Mouse (Mus musculus) thymus, adult 2 months (tissue): ENCODE results near the gene Slc6a21. TPM values are rescaled to one million over a fixed set of nuclear protein-coding genes. Genes with fewer than 3 reads are reported as not detected.
"Not testable (repeated sequence)": the region's sequence is repeated elsewhere in the genome, so short reads cannot be mapped to it uniquely, and the experiment has no call there.

Experiments
- DNase-seq: peaks from one replicate; pipeline ENCODE4 v3.0.0; 2021
- H3K27ac ChIP-seq: fragments of 200-500 bp; 2 replicates; pipeline ENCODE4 v1.5.1; 2012; ENCODE audit warnings: low read length, control low read depth; ENCODE audit not compliant: control insufficient read depth, insufficient read depth
- H3K27me3 ChIP-seq: fragments of 200-500 bp; 2 replicates; pipeline ENCODE4 v1.6.1; 2012; ENCODE audit warnings: mild to moderate bottlenecking, low read length, moderate library complexity, mixed read lengths; ENCODE audit not compliant: control insufficient read depth, insufficient read depth
- H3K36me3 ChIP-seq: fragments of 200-500 bp; 2 replicates; pipeline ENCODE4 v1.6.1; 2012; ENCODE audit warnings: mild to moderate bottlenecking, low read length, moderate library complexity; ENCODE audit not compliant: control insufficient read depth, insufficient read depth
- H3K4me1 ChIP-seq: fragments of 200-500 bp; replicated peaks from 2 replicates; pipeline ENCODE4 v1.6.1; 2012; ENCODE audit warnings: low read length; ENCODE audit not compliant: control insufficient read depth, insufficient read depth
- H3K4me3 ChIP-seq: fragments of 200-500 bp; 2 replicates; pipeline ENCODE4 v1.5.1; 2012; ENCODE audit warnings: mild to moderate bottlenecking, low read length, control low read depth, moderate library complexity; ENCODE audit not compliant: control insufficient read depth, insufficient read depth
- CTCF ChIP-seq: fragments of 200-500 bp; IDR thresholded peaks from 2 replicates; pipeline ENCODE4 v1.5.1; 2012; ENCODE audit warnings: mild to moderate bottlenecking, control low read depth, low read length, moderate library complexity, borderline replicate concordance; ENCODE audit not compliant: control insufficient read depth, poor library complexity, insufficient read depth; ENCODE audit errors: extremely low read depth
- POLR2A ChIP-seq: fragments of 200-500 bp; IDR thresholded peaks from 2 replicates; pipeline ENCODE4 v1.6.1; 2012; ENCODE audit warnings: mild to moderate bottlenecking, low read length, control low read depth, moderate library complexity; ENCODE audit not compliant: control insufficient read depth, poor library complexity, insufficient read depth; ENCODE audit errors: extremely low read depth
- WGBS: fragments of 180-500 bp; shearing (Covaris S2); methylation state at CpG from one replicate; pipeline ENCODE4 v1.1.7; 2018; 5-methylcytosine and 5-hydroxymethylcytosine counted together
- polyA plus RNA-seq: library from polyadenylated mRNA; depleted of rRNA; stranded (reverse); fragments of >200 nt; gene quantifications from 2 replicates; pipeline ENCODE4 v1.2.3, GENCODE M21; 2012

Gene Slc6a21
- polyA plus RNA-seq, 1 experiment = 0.50 TPM

- 94% methylated on average over 8 of the region's 8 CpGs for WGBS
- H3K27ac ChIP-seq = no peak overlapping the region
- no peaks in the 10 kb centered on the region for H3K4me1 ChIP-seq
- H3K4me3 ChIP-seq = no peak overlapping the region
- TF ChIP-seq POLR2A (no peak), CTCF (no peak)
- no peaks in the 10 kb centered on the region for H3K36me3 ChIP-seq
- H3K27me3 ChIP-seq = no peaks in the 10 kb centered on the region
- no peak for DNase-seq
These were observed 23.5 kb upstream of the Slc6a21 start for GRCm38 (mm10) chr7:45253806-45254205.

DNA sequence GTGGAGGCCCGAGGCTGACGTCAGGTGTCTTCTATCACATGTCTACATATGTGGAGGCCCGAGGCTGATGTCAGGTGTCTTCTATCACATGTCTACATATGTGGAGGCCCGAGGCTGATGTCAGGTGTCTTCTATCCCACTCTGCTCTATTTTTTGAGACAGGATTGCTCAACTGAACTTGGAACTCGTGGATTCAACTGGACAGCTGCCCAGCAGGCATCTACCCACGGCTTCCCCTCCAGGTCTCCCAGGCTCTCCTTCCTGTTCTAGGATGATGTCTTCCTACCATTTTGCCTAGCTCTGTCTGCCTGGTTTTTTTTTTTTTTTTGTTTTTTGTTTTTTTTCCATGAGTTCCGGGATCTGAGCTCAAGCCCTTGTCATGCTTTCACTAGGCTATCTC, 21.5 kb upstream of the Slc6a21 start:
- H3K27ac ChIP-seq, H3K36me3 ChIP-seq, H3K27me3 ChIP-seq, H3K4me3 ChIP-seq, DNase-seq, H3K4me1 ChIP-seq: not testable (repeated sequence)
- 85% methylated on average over 5 of the region's 7 CpGs for WGBS

GRCm38 (mm10) chr7:45257063-45257840, 20.1 kb upstream of the Slc6a21 start:
- Histone ChIP-seq H3K4me1 (no peaks in the 10 kb centered on the region), H3K27me3 (no peaks in the 10 kb centered on the region), H3K36me3 (no peaks in the 10 kb centered on the region), H3K27ac (no peak overlapping the region), H3K4me3 (no peak overlapping the region)
- TF ChIP-seq POLR2A = no peak
- no peak for TF ChIP-seq CTCF
- WGBS = 85% methylated on average over 11 of the region's 11 CpGs
- DNase-seq = no peak

GRCm38 (mm10) chr7:45259281-45259680, 18.0 kb upstream of the Slc6a21 start:
- no peak for DNase-seq
- WGBS = 87% methylated on average over 8 of the region's 8 CpGs
- Histone ChIP-seq H3K27ac (no peak overlapping the region), H3K4me3 (no peak overlapping the region), H3K36me3 (no peaks in the 10 kb centered on the region), H3K27me3 (no peaks in the 10 kb centered on the region), H3K4me1 (no peaks in the 10 kb centered on the region)
- no peak for TF ChIP-seq POLR2A

GRCm38 (mm10) chr7:45262266-45262665, 15.0 kb upstream of the Slc6a21 start:
- WGBS = 77% methylated on average over 7 of the region's 7 CpGs
- no peaks in the 10 kb centered on the region for H3K27me3 ChIP-seq
- DNase-seq = no peak
- TF ChIP-seq POLR2A (no peak), CTCF (no peak)
- H3K27ac ChIP-seq = no peak overlapping the region
- no peaks in the 10 kb centered on the region for H3K4me1 ChIP-seq
- H3K36me3 ChIP-seq = no peaks in the 10 kb centered on the region
- H3K4me3 ChIP-seq = no peak overlapping the region

DNA sequence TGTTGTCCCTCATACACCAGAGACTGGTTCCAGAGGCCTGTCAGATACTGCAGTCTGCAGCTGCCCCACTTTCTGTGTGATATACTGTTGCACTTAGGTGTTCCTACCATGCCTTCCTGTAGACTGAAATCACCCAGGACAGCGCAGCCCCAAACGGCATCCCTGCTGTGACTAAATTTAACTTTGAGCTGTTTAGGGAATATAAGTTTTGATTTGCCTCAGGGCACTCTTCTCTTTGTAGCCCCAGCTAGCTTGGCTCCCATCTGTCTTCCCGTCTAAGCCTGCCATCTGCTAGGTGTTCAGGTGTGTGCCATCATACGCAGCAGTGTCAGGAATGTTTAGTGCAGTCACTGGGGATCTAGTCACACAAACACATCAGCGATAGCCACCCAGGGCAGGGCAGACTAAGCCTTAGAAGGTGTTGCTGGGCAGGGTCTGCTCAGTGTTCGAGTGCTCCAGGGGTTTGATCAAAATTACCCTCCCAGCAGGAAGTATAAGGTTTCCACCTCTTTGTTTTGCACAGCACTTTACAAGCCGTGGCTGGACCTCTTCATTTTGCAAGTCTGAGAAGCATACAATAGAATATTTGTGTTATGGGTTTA, 14.2 kb upstream of the Slc6a21 start:
- no peak overlapping the region for H3K27ac ChIP-seq
- H3K4me1 ChIP-seq = no peaks in the 10 kb centered on the region
- no peaks in the 10 kb centered on the region for H3K36me3 ChIP-seq
- WGBS = 88% methylated on average over 7 of the region's 7 CpGs
- TF ChIP-seq CTCF (no peak), POLR2A (no peak)
- H3K27me3 ChIP-seq = no peaks in the 10 kb centered on the region
- DNase-seq = no peak
- H3K4me3 ChIP-seq = no peak overlapping the region

DNA sequence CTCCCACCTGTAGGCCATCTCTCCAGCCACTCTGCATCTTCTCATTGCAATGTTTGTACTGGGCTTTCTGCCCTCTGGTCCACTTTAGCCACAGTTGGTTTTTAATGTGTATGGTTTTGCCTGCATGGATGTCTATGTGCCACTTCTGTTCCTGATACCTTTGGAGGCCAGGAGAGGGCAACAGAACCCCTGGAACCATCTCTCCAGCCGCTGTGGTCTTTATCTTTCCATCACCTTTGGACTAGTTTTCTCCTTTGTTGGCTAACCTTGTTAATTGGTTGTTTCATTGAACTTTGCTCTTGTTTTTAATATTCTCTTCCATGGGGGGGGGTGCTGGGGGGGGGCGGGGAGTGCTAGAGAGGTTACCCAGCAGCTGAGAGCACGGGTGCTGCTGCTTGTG, 13.0 kb upstream of the Slc6a21 start:
- no peak for TF ChIP-seq POLR2A
- TF ChIP-seq CTCF = no peak
- 87% methylated on average over 3 of the region's 3 CpGs for WGBS
- H3K4me3 ChIP-seq = no peak overlapping the region
- H3K27me3 ChIP-seq = no peaks in the 10 kb centered on the region
- no peaks in the 10 kb centered on the region for H3K36me3 ChIP-seq
- no peak for DNase-seq
- H3K27ac ChIP-seq = no peak overlapping the region
- no peaks in the 10 kb centered on the region for H3K4me1 ChIP-seq
